Mouse (Mus musculus) gastrocnemius, adult 2 months (tissue): Measurements from ENCODE around the gene Gadd45gip1. TPM values are rescaled to one million over a fixed set of nuclear protein-coding genes. Genes with fewer than 3 reads are reported as not detected.

Experiments used
- DNase-seq: peaks from one replicate; pipeline ENCODE4 v3.0.0; 2022
- H3K27ac ChIP-seq: fragments of 200-600 bp; 2 replicates; pipeline ENCODE4 v1.8.1; 2022; ENCODE audit warnings: mild to moderate bottlenecking
- H3K4me3 ChIP-seq: fragments of 200-600 bp; 2 replicates; pipeline ENCODE4 v1.8.1; 2022; ENCODE audit warnings: mild to moderate bottlenecking, moderate library complexity
- CTCF ChIP-seq: fragments of 200-600 bp; IDR thresholded peaks from 2 replicates; pipeline ENCODE4 v1.8.1; 2022; ENCODE audit warnings: antibody characterized with exemption, mild to moderate bottlenecking, moderate library complexity
- intact Hi-C: fragments of 180-260 bp; cut with DNase I; formaldehyde crosslinking; loops from one replicate; pipeline ENCODE4 v1.15.1; 2025
- total RNA-seq, 2 experiments: library from RNA; stranded (reverse); gene quantifications; 2 replicates each; pipeline ENCODE4 v1.2.3; 2021

The Gadd45gip1 gene
- total RNA-seq, 2 experiments from 2014 or later: 16.2 to 30.4 TPM

DNA sequence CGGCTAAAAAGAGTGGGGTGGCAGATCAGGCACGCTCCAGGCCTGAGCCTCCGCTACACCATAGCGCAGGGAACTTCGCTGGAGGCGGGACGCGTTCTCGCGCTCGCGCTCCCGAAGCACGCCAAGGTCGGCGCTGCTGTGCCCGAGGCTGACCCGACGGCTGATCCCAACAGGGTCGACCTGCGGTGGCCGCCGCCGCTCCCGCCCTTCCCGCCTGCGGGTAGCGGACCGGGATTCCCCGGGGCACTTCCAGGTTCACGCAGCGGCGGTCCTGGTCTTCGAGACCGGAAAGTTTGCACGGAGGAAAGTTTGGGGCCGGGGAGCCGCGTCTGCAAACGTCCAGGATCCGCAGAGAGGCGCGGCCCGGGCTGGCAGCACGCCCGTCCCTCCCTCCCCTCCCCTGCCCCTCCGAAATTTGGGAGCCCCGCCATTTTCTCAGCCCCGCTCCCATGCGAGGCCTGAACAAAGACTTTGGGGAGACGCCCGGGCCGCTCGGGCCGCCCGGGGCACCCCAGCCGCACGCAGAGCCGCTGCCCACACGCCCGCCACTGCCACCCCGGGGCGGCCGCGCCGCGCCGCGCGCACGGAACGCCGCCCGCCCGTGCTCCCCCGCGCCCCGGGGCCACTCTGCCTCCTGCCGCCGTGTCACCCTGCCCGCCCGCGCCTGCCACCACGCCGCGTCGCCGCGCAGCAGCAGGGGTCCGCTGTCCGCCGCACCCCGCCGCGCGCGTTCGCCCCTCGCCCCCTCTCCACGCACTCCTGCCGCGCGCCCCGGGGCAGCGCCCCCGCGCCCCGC, 32.0 kb upstream of the Gadd45gip1 start:
- DNase-seq: peak; percentile 86
- H3K27ac ChIP-seq: peak overlapping the region; percentile 96
- intact Hi-C loops: loop anchor here (2.0 to 5.0 kb wide), 3 partner anchors 25 to 63 kb away; no protein-coding TSS in a partner anchor
- TF ChIP-seq CTCF: peak; percentile 7; the same call in 1 of the 2 replicates
- peak overlapping the region; percentile 91 for H3K4me3 ChIP-seq

- DNase-seq: peak; percentile 89
Measured at GRCm38 (mm10) chr8:84799999-84800831, 31.1 kb upstream of the Gadd45gip1 start, which contains the start of gene Nfix. Nfix (minus strand) TSS chr8:84800344.

DNA sequence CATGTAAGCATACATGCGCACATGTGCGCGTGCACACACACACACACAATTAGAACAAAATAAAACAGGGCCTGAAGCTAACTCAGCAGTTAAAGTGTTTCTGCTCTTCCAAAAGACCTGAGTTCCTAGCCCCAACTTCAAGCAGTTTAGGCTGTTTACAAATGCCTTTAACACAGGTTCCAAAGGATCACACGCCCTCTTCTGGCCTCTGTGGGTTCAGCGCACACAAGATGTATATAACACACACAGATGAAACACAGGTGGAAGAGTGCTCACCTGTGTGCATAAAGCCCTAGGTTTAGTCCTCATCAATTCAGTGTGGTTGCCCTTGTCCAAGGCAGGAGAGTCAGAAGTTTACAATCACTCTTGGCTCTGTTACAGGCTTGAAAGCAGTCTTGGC, 25.3 kb upstream of the Gadd45gip1 start:
- no peak for DNase-seq
- TF ChIP-seq CTCF: no peak; the same call in 1 of the 2 replicates
- intact Hi-C loops: no loop called here
- no peak overlapping the region for H3K4me3 ChIP-seq
- H3K27ac ChIP-seq: no peak overlapping the region

More at GRCm38 (mm10) chr8:84799999-84800831, 31.1 kb upstream of the Gadd45gip1 start, which contains the start of gene Nfix:
- TF ChIP-seq CTCF: no peak
- intact Hi-C loops: loop anchor here (2.0 to 5.0 kb wide), 3 partner anchors 25 to 63 kb away; no protein-coding TSS in a partner anchor
- H3K4me3 ChIP-seq: peak within 1 kb of the TSS; percentile 91
- peak within 1 kb of the TSS; percentile 96 for H3K27ac ChIP-seq

DNA sequence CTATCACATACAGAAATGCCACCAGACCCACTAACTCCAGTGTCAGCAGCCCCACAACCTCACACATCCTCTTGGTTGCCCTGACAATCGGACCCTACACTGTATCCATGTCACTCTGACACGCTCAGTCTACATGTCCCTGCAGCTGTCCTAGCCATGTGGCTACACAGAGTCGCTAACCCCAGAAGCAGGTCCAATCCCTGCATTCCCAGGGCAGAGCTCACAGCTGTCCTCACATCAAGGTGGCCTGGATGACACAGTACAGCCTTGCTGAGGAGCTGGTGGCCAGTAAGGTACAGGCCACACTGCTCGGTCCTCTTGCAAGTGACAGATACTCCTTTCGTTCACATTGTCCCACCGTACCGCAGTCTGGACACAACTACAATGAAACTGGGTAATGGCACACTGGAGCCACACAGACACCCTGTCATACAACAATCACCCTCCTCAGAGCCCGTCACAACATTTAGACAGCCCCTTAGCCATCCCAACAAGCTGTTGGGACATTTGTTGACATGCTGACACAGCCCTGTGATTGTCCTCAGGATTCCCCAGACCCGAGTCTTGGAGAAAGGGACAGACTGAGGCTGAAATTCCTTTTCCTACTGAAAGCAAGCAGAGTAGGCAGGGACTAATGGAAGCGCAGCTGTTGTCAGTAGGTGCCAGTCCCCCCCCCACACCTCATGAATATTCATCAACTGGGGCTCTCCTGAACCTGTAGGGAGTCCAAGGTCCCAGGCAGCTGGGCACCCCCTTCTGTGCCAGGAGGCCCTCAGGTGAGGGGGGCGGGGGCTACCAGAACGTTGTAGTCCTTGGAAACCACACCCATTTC, 22.0 kb upstream of the Gadd45gip1 start:
- Histone ChIP-seq H3K27ac (peak overlapping the region; percentile 62), H3K4me3 (no peak overlapping the region)
- no peak for TF ChIP-seq CTCF
- intact Hi-C loops: no loop called here
- no peak for DNase-seq

DNA sequence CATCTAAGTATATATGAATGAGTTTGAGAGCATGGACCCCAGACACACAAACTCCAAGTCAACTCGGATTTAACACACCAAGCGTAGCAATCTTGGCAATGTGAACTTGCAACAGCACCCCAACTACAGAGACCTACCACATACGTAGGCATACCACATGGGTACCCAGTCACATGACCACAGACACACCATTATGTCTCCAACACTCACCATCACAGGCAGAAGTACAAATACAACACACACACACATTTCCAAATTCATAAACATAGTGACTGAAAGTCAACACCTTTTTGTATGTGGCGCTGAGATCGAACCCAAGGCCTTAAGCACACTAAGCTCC, 21.4 kb upstream of the Gadd45gip1 start:
- H3K4me3 ChIP-seq: no peak overlapping the region
- peak overlapping the region; percentile 62; the same call in 1 of the 2 replicates for H3K27ac ChIP-seq
- TF ChIP-seq CTCF: no peak
- no peak for DNase-seq
- intact Hi-C loops: loop anchor here (5.0 kb wide), 1 partner anchor 218 kb away; no protein-coding TSS in a partner anchor

DNA sequence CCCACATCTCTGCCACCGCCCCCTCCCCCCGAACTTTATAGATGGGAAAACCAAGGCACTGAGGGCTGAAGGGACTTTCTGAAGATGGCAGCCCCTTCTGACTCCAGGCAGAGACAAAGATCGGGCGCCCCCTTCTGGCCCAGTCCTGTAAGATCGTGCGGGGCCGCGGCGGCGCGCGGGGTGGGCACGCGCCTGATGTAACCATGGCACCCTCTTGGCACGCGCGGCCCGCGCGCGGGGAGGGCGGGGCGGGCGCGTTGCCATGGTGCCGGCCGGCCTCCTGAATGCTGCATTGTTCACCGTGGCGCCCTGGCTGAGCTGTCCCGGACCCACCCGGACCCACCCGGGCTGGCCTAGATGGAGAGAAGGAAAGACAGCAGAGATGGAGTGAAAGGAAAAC, 20.4 kb upstream of the Gadd45gip1 start:
- DNase-seq: peak; percentile 94
- TF ChIP-seq CTCF: peak; percentile 88
- H3K4me3 ChIP-seq: peak overlapping the region; percentile 63
- peak overlapping the region; percentile 64 for H3K27ac ChIP-seq
- intact Hi-C loops: loop anchor here (5.0 kb wide), 1 partner anchor 219 kb away; no protein-coding TSS in a partner anchor

DNA sequence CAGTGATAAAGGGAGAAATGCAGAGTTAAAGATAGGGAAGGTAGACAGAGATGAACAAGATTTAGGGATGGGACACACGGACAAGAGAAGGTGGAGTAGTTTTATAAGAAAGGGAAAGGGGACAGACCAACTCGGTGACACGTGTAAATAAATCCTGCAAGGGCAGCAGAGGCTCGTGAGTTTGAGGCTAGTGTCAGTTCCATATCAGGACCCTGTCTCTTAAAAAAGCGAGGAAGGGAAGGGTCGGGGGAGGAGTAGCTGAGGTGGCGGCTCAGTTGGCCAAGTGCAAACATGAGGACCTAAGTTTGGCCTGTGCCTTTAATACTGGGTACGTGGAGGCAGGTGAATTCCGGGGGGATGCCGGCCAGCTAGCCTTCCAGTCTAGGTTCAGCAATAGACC, 20.0 kb upstream of the Gadd45gip1 start:
- no peak for TF ChIP-seq CTCF
- intact Hi-C loops: loop anchor here (5.0 kb wide), 1 partner anchor 219 kb away; no protein-coding TSS in a partner anchor

DNA sequence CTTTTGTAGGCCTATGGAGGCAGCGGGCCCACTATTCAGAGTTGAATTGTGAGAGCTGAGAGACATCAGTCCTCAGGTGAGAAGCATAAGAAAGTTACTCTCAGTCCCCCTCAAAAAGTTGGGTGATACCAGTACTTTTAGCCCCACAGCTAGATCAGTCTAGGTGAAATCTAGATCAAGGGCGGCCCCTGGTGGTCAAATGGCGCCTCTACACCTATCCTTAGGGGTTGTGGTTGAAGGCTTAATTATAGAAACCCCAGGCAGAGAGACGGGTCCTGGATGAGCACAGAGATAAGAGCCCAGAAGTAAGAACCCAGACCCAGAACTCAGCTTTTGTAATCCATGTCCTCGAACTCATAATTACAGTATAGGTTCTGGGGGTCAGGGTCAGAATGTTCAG, 18.3 kb upstream of the Gadd45gip1 start:
- intact Hi-C loops: loop anchor here (2.0 to 5.0 kb wide), 3 partner anchors 74 to 221 kb away; no protein-coding TSS in a partner anchor
- peak; percentile 86 for TF ChIP-seq CTCF
- DNase-seq: peak; percentile 83
- H3K27ac ChIP-seq: peak overlapping the region; percentile 53
- H3K4me3 ChIP-seq: no peak overlapping the region

More for the DNA sequence above, 20.0 kb upstream of the Gadd45gip1 start:
- Histone ChIP-seq H3K27ac (peak overlapping the region; percentile 64), H3K4me3 (peak overlapping the region; percentile 63)
- no peak for DNase-seq

DNA sequence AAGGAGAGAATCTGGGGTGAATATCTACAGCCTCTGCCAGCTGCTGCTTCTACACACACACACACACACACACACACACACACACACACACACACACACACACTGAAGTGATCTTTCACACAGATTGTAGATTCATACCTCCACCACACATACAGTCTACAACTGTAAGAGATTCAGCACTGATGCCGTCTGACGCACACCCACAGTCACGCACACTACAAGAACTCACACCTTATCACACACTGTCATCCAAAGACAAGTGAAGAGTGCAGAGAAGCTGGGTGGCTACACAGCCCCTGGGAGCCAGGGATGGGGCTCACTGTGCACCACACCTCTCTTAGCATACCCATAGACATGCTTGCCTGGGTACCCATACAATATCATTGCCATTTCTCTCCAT, 17.5 kb upstream of the Gadd45gip1 start:
- no peak for DNase-seq
- peak overlapping the region; percentile 96 for H3K27ac ChIP-seq
- no peak overlapping the region for H3K4me3 ChIP-seq
- no peak for TF ChIP-seq CTCF
- intact Hi-C loops: loop anchor here (2.0 to 5.0 kb wide), 4 partner anchors 75 to 222 kb away; no protein-coding TSS in a partner anchor

GRCm38 (mm10) chr8:84814240-84814554, 17.1 kb upstream of the Gadd45gip1 start:
- TF ChIP-seq CTCF: no peak
- intact Hi-C loops: loop anchor here (2.0 to 5.0 kb wide), 2 partner anchors 175 to 222 kb away; no protein-coding TSS in a partner anchor
- Histone ChIP-seq H3K27ac (peak overlapping the region; percentile 96), H3K4me3 (peak overlapping the region; percentile 65)
- DNase-seq: no peak

DNA sequence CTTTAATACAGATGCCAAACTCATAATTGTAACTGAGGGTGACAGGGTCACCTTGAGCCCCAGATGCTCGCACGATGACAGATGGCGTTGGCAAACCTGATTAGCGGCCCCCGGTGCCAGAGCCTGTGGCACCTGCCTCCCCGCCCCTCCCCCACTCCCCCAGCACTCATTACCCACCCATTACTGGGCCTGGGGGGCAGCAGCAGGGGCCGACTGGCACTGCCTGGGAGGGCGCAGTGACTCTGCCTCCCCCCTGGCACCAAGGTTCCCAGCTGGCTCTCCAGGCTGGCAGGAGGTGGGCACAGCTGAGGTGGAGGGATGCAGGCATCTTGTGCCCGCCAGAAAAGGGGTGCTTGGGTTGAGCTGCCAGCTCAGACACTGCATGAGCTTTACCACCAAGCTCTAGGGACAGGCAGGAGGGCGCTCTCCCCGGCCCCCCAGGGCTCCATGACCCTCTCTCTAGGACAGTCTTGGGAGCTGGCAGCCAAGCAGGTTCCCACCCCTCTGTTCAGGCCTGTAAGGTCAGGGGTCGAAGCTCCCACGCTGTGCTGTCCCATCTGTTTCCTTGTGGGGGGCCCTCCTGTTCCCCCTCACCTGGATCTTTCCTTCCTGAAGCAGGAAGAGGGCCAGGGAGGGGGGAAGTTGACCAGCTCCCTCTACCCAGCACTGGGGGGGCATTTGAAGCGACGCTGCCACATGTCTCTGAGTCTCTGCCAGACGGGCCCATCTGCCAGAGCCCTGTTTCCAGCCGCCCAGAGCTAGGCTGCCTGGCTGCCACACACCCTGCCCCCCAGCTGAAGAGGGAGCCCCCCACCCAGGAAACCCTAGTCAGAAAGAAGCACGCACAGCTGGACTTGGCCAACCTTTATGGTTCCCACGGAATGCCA, 16.5 kb upstream of the Gadd45gip1 start:
- TF ChIP-seq CTCF: no peak
- intact Hi-C loops: loop anchor here (2.0 to 5.0 kb wide), 2 partner anchors 176 to 222 kb away; no protein-coding TSS in a partner anchor
- peak overlapping the region; percentile 65 for H3K4me3 ChIP-seq
- DNase-seq: peak; percentile 71
- peak overlapping the region; percentile 96 for H3K27ac ChIP-seq
